Mouse (Mus musculus) CH12.LX (cell line): ENCODE measurements around the gene B9d1.

Source experiments
- CHD1 ChIP-seq: IDR thresholded peaks from 2 replicates; pipeline ENCODE4 v1.6.1; 2012; ENCODE audit warnings: low read depth, low read length, improper control_type of control experiment, inconsistent platforms
- CTCF ChIP-seq, 2 experiments: IDR thresholded peaks in 1 of 2; conservative IDR thresholded peaks in 1 of 2; 2 replicates each; pipeline ENCODE4 v1.5.1; 2011 to 2012; ENCODE audit warnings: low read depth in 2 of 2, low read length in 2 of 2, improper control_type of control experiment in 1 of 2, inconsistent platforms in 1 of 2, mild to moderate bottlenecking in 1 of 2, moderate library complexity in 1 of 2
- E2F4 ChIP-seq: IDR thresholded peaks from 2 replicates; pipeline ENCODE4 v1.6.1; 2011; ENCODE audit warnings: low read depth, low read length, improper control_type of control experiment; ENCODE audit not compliant: insufficient replicate concordance
- EP300 ChIP-seq: IDR thresholded peaks from 2 replicates; pipeline ENCODE4 v1.6.1; 2011; ENCODE audit warnings: low read length, improper control_type of control experiment
- HCFC1 ChIP-seq: IDR thresholded peaks from 2 replicates; pipeline ENCODE4 v1.6.1; 2012; ENCODE audit warnings: low read depth, mild to moderate bottlenecking, inconsistent platforms, low read length, improper control_type of control experiment
- MAFK ChIP-seq: IDR thresholded peaks from 2 replicates; pipeline ENCODE4 v1.6.1; 2011; ENCODE audit warnings: low read length, improper control_type of control experiment; ENCODE audit not compliant: insufficient replicate concordance
- MAX ChIP-seq: IDR thresholded peaks from 2 replicates; pipeline ENCODE4 v1.6.1; 2011; ENCODE audit warnings: low read length, improper control_type of control experiment
- MEF2A ChIP-seq: IDR thresholded peaks from 2 replicates; pipeline ENCODE4 v1.6.1; 2014; ENCODE audit warnings: low read depth, mild to moderate bottlenecking, inconsistent platforms, low read length, improper control_type of control experiment, borderline replicate concordance
- MYC ChIP-seq: IDR thresholded peaks from 2 replicates; pipeline ENCODE4 v1.6.1; 2011; ENCODE audit warnings: low read depth, mild to moderate bottlenecking, improper control_type of control experiment, low read length
- POLR2A ChIP-seq: IDR thresholded peaks from 2 replicates; pipeline ENCODE4 v1.6.1; 2011; ENCODE audit warnings: low read depth, mild to moderate bottlenecking, improper control_type of control experiment, low read length
- RCOR1 ChIP-seq: conservative IDR thresholded peaks from 2 replicates; pipeline ENCODE4 v1.6.1; 2012; ENCODE audit warnings: low read depth, mild to moderate bottlenecking, inconsistent platforms, low read length, improper control_type of control experiment
- USF1 ChIP-seq: IDR thresholded peaks from 2 replicates; pipeline ENCODE4 v1.6.1; 2014; ENCODE audit warnings: low read depth, mild to moderate bottlenecking, inconsistent platforms, low read length, improper control_type of control experiment
- USF2 ChIP-seq: conservative IDR thresholded peaks from 2 replicates; pipeline ENCODE4 v1.6.1; 2011; ENCODE audit warnings: low read depth, low read length, improper control_type of control experiment
- ZKSCAN1 ChIP-seq: IDR thresholded peaks from 2 replicates; pipeline ENCODE4 v1.6.1; 2012; ENCODE audit warnings: low read depth, inconsistent platforms, low read length, improper control_type of control experiment, borderline replicate concordance

- TF ChIP-seq POLR2A = no peak
- TF ChIP-seq ZKSCAN1 = no peak
- no peak for TF ChIP-seq CTCF (conservative IDR thresholded peaks at IDR 0.05 in 1 of 2, IDR thresholded peaks at IDR 0.05 in 1 of 2; ENCODE audit: low read depth in 2 of 2, low read length in 2 of 2)
- no peak for TF ChIP-seq E2F4
- TF ChIP-seq EP300 = no peak
- no peak for TF ChIP-seq MYC
- TF ChIP-seq MAX = no peak
- no peak for TF ChIP-seq HCFC1
- no peak for TF ChIP-seq MAFK
- no peak for TF ChIP-seq CHD1
- TF ChIP-seq USF1 = no peak
- no peak for TF ChIP-seq MEF2A
- TF ChIP-seq RCOR1 = no peak
- TF ChIP-seq USF2 = no peak
Measured at GRCm38 (mm10) chr11:61465422-61465821, 39.5 kb upstream of the B9d1 start.
